Mouse (Mus musculus) liver, embryonic 11.5 days (tissue): ENCODE measurements around the gene Bod1. TPM values are rescaled to one million over a fixed set of nuclear protein-coding genes. Genes with fewer than 3 reads are reported as not detected.

Experiments
- ATAC-seq: fragments of 200-750 bp; cut with Nextera tagmentation; replicated peaks from 2 replicates; pipeline ENCODE4 v1.8.0; 2017; ENCODE audit warnings: moderate number of reproducible peaks, mild to moderate bottlenecking, moderate TSS enrichment, moderate library complexity; ENCODE audit not compliant: low FRiP score
- DNase-seq: peaks from one replicate; pipeline ENCODE4 v3.0.0-alpha.2; 2017; ENCODE audit warnings: low spot score
- H3K27ac ChIP-seq: fragments of 300-500 bp; sonication (generic); 2 replicates; pipeline ENCODE4 v1.5.1; 2014; ENCODE audit warnings: mild to moderate bottlenecking, low read depth, low read length, control low read depth
- H3K27me3 ChIP-seq: fragments of 300-500 bp; sonication (generic); replicated peaks from 2 replicates; pipeline ENCODE4 v1.6.1; 2014; ENCODE audit warnings: low read length, mixed read lengths; ENCODE audit not compliant: control insufficient read depth, insufficient read depth
- H3K36me3 ChIP-seq: fragments of 300-500 bp; sonication (generic); 2 replicates; pipeline ENCODE4 v1.6.1; 2014; ENCODE audit warnings: mild to moderate bottlenecking, low read length, moderate library complexity, mixed read lengths; ENCODE audit not compliant: control insufficient read depth, insufficient read depth
- H3K4me1 ChIP-seq: fragments of 300-500 bp; sonication (generic); replicated peaks from 2 replicates; pipeline ENCODE4 v1.6.1; 2014; ENCODE audit warnings: low read length, mixed read lengths; ENCODE audit not compliant: control insufficient read depth, insufficient read depth
- H3K4me2 ChIP-seq: fragments of 300-500 bp; sonication (generic); 2 replicates; pipeline ENCODE4 v1.6.1; 2014; ENCODE audit warnings: mild to moderate bottlenecking, control low read depth, moderate library complexity
- H3K4me3 ChIP-seq: fragments of 300-500 bp; sonication (generic); 2 replicates; pipeline ENCODE4 v1.5.1; 2014; ENCODE audit warnings: low read depth, low read length, control low read depth
- H3K9ac ChIP-seq: fragments of 300-500 bp; sonication (generic); 2 replicates; pipeline ENCODE4 v1.6.1; 2014; ENCODE audit warnings: low read depth, low read length, control low read depth
- H3K9me3 ChIP-seq: fragments of 300-500 bp; sonication (generic); 2 replicates; pipeline ENCODE4 v1.6.1; 2016; ENCODE audit warnings: low read length, inconsistent platforms, mixed read lengths; ENCODE audit not compliant: control insufficient read depth
- WGBS: fragments of 180-500 bp; shearing (Covaris S2); extraction: QIAGEN DNeasy Blood & Tissue Kit; methylation state at CpG from one replicate; pipeline ENCODE4 v1.1.7; 2014; 5-methylcytosine and 5-hydroxymethylcytosine counted together
- polyA plus RNA-seq: library from polyadenylated mRNA; unstranded; fragments of >200 nt; fragmentation: Nextera tagmentation; extraction: Ambion mirVana; gene quantifications from 2 replicates; pipeline ENCODE4 v1.2.1, GENCODE M21; 2014

The Bod1 gene
- polyA plus RNA-seq, 1 experiment from 2014 or later, result 40.1 TPM

GRCm38 (mm10) chr11:31637788-31638373, 33.8 kb downstream of the Bod1 start:
- no peak overlapping the region for H3K9ac ChIP-seq
- peak; percentile 58; the same call in 1 of the 2 replicates for ATAC-seq

GRCm38 (mm10) chr11:31628700-31629099, 43.0 kb downstream of the Bod1 start:
- Histone ChIP-seq H3K9me3 (no peaks in the 10 kb centered on the region), H3K4me3 (no peak overlapping the region), H3K4me2 (no peak overlapping the region), H3K4me1 (no peaks in the 10 kb centered on the region), H3K27ac (no peak overlapping the region), H3K9ac (no peak overlapping the region), H3K27me3 (no peaks in the 10 kb centered on the region), H3K36me3 (no peaks in the 10 kb centered on the region)
- DNase-seq (no peak), ATAC-seq (no peak)
- 80% methylated on average over 5 of the region's 5 CpGs for WGBS

More at GRCm38 (mm10) chr11:31637788-31638373, 33.8 kb downstream of the Bod1 start:
- no peaks in the 10 kb centered on the region for H3K4me1 ChIP-seq
- no peak overlapping the region for H3K27ac ChIP-seq
- H3K27me3 ChIP-seq, result no peaks in the 10 kb centered on the region
- H3K36me3 ChIP-seq, result no peaks in the 10 kb centered on the region
- WGBS, result 34% methylated on average over 10 of the region's 10 CpGs
- no peak overlapping the region for H3K4me2 ChIP-seq
- DNase-seq, result peak; percentile 53
- H3K4me3 ChIP-seq, result no peak overlapping the region
- H3K9me3 ChIP-seq, result no peaks in the 10 kb centered on the region

- Histone ChIP-seq H3K4me2 (no peak overlapping the region), H3K27ac (no peak overlapping the region), H3K4me3 (no peak overlapping the region), H3K9me3 (no peaks in the 10 kb centered on the region), H3K4me1 (no peaks in the 10 kb centered on the region), H3K9ac (no peak overlapping the region), H3K27me3 (no peaks in the 10 kb centered on the region), H3K36me3 (no peaks in the 10 kb centered on the region)
- ATAC-seq (no peak), DNase-seq (no peak)
- 63% methylated on average over 2 of the region's 2 CpGs for WGBS
Measured at GRCm38 (mm10) chr11:31620796-31621195, 50.9 kb downstream of the Bod1 start.

- no peak overlapping the region for H3K4me2 ChIP-seq
- 0 out of 2 replicates have a peak, but pooled peaks have one; percentile 49 for ATAC-seq
- DNase-seq, result no peak
- H3K27ac ChIP-seq, result no peak overlapping the region
- no peaks in the 10 kb centered on the region for H3K4me1 ChIP-seq
- H3K9me3 ChIP-seq, result no peaks in the 10 kb centered on the region
- WGBS, result 33% methylated on average over 3 of the region's 3 CpGs
- H3K27me3 ChIP-seq, result no peaks in the 10 kb centered on the region
- no peak overlapping the region for H3K9ac ChIP-seq
- no peaks in the 10 kb centered on the region for H3K36me3 ChIP-seq
- H3K4me3 ChIP-seq, result no peak overlapping the region
Measured at GRCm38 (mm10) chr11:31617797-31618196, 53.9 kb downstream of the Bod1 start.

- no peaks in the 10 kb centered on the region for H3K36me3 ChIP-seq
- no peak overlapping the region for H3K9ac ChIP-seq
- no peak overlapping the region for H3K4me3 ChIP-seq
- no peaks in the 10 kb centered on the region for H3K9me3 ChIP-seq
- no peak for ATAC-seq
- DNase-seq, result no peak
- WGBS, result 76% methylated on average over 3 of the region's 3 CpGs
- no peak overlapping the region for H3K4me2 ChIP-seq
- H3K27me3 ChIP-seq, result no peaks in the 10 kb centered on the region
- H3K27ac ChIP-seq, result no peak overlapping the region
- no peaks in the 10 kb centered on the region for H3K4me1 ChIP-seq
Measured at GRCm38 (mm10) chr11:31617236-31617635, 54.4 kb downstream of the Bod1 start.

GRCm38 (mm10) chr11:31616722-31617121, 55.0 kb downstream of the Bod1 start:
- no peak overlapping the region for H3K4me2 ChIP-seq
- no peak overlapping the region for H3K27ac ChIP-seq
- 59% methylated on average over 4 of the region's 4 CpGs for WGBS
- H3K9me3 ChIP-seq, result no peaks in the 10 kb centered on the region
- ATAC-seq, result no peak
- H3K4me3 ChIP-seq, result no peak overlapping the region
- no peaks in the 10 kb centered on the region for H3K4me1 ChIP-seq
- H3K27me3 ChIP-seq, result no peaks in the 10 kb centered on the region
- H3K9ac ChIP-seq, result no peak overlapping the region
- no peak for DNase-seq
- H3K36me3 ChIP-seq, result no peaks in the 10 kb centered on the region

Other genes with a start within 250 kb of the Bod1 start
- gene Cpeb4, start 200.3 kb upstream of the Bod1 start, polyA plus RNA-seq, result 14.4 and 15.8 TPM in 2 replicates